Mouse (Mus musculus): ENCODE results near the gene Caln1. TPM values are rescaled to one million over a fixed set of nuclear protein-coding genes. Genes with fewer than 3 reads are reported as not detected.

Caln1 gene
- total RNA-seq, 4 experiments from 2014 or later: 0.03 TPM; not detected in 3

DNA sequence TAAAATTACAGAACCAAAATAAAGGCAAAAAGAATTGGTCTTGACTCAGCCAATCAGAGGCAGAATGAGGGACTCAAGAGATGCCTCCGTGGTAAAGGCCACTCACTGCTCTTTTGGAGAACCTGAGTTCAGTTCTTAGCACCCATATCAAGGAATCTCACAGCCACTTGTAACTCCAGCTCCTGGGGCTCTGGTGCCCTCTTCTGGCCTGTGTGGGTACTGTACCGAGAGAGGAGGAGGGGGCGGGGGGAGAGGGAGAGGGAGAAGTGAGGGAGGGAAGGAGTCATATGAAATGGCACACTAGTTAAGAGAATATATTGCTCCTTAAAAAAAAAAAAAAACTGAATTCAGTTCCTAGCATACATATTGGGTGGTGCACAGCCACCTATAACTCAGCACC is 442.7 kb downstream of the Caln1 start:
- no peak for DNase-seq (ENCODE audit: low spot score)

DNA sequence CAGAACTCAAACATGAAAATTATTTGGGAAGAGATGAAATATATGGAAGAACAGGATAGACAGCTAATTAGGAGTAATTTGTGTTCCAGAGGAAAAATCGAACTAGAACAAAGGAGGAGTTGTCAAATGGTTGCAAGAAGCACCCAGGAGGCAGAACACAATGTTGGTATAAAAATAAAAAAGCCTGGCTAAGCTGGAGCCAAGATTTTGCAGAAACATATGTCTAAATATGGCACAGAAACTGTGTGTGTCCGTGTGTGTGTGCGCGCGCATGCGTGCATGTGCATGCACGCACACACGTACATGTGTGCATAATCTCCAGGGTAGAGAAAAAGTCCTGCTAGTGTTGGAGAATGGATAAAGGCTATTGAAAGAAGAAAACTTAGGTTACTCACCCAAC is 443.3 kb downstream of the Caln1 start:
- no peak for DNase-seq (ENCODE audit: low spot score)

DNA sequence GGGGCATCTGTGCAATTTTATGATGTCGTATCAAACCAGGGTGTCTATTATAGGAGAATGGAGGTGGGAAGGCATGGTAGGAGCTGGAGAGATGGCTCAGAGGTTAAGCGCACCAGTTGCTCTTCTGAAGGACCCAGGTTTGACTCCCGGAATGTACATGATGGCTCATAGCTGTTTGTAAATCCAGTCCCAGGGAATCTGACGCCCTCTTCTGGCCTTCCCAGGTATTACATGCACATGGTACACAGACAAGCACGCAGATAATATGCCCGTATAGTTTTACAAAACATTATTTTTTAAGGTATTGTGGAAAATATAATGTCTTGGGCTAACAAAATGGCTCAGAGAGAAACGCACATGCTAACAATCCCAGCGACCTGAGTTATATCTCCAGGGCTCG is 443.8 kb downstream of the Caln1 start:
- no peak for DNase-seq (ENCODE audit: low spot score)

DNA sequence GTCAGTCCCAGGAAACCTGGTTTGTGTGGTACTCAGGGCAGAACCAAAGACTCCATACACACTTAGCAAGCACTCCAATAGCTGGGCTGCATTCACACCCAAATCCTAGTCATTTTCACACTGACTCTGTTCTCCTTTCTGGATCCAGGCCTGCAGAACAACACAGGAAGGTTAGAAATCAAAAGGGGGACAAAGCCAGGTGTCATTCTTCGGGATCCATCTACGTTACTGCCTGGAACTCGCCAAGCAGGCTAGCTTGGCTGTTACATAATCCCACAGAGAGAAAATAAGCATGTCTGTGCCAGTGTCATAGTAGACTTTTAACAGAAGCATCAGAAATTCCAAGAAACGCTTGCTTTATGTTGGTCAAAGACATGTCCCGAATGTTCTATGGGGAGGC is 446.1 kb downstream of the Caln1 start:
- DNase-seq (ENCODE audit: low spot score): no peak

DNA sequence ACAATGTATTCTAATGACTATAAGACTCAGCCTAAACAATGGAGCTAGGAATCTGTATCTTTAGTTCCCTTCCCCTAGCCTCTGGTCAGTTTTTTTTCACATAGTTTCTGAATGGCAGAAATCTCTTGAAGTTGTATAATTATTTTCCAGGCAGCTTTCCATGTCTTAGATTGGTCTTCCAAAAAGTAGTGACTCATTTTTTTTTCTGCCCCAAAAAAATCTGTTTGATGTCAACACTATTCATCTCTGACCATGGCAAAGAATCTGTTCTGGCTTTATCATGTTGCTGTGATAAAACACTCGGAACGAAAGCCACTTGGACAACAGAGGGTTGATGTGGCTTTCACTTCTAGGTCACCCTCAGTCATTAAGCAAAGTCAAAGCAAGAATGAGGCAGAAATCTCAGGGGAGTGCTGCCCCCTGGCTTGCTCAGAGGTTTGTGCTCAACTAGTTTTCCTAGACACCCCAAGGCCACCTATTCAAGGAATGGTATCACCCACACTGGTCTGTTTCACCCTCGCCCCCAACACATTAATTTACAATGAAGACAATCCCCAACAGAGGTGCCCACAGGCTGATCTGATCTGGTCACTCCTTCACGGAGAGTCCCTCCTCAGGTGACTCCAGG is 450.9 kb downstream of the Caln1 start:
- DNase-seq (ENCODE audit: low spot score): peak; percentile 18

DNA sequence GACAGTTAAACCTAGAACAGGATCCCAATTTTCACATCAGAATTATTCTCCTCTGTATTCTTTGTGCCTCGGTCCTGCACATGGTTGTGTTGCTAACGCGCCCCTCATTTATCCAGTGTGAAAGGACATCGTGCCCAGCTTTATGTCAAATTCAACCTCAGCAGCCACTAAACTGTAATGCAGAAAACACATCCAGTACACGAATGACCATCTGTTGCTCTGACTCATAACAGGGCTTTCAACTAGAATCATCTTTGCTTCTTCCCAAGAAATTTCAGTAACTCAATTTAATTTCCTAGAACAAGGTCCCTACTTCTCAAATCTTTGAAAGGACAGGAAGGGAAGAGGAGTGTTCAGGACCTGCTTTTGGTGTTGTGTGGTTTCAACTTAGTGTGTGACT is 451.4 kb downstream of the Caln1 start:
- DNase-seq (ENCODE audit: low spot score): no peak

DNA sequence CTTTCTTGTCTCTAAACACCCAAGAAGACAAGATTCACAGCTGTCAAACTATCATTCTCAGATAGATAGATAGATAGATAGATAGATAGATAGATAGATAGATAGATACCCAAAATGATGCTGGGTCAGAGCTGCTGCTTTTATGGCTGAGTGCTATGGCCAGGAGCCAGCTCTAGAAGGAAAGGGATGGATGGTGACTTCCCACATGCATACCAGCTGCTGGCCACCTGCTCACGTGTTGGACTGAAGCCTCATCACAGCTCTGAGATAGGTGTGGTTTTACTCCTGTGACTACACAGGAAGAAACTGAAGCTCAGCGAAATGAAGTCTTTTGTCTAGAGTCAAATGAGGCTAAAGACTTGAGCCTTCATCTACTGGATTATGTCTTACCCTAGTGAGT is 456.5 kb downstream of the Caln1 start:
- DNase-seq (ENCODE audit: low spot score): no peak

DNA sequence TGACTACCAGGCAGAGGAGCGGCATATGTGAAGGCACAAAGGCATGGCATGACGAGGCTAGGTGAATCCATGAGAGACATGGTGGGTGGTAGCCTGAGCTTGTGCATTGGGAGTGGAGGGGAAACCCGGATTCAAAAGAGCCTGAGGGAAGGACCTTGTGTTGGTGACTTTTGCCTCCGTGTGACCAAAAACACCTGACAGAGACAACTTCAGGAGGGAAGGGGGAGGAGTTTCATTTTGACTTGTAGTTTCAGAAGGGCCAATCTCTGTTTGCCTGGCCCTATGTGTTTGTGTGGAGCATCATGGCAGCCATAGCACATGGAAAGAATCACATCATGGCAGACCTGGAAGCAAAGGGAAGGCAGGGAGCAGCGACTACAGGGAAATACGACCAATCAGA is 479.3 kb downstream of the Caln1 start:
- no peak for DNase-seq (ENCODE audit: low spot score)

DNA sequence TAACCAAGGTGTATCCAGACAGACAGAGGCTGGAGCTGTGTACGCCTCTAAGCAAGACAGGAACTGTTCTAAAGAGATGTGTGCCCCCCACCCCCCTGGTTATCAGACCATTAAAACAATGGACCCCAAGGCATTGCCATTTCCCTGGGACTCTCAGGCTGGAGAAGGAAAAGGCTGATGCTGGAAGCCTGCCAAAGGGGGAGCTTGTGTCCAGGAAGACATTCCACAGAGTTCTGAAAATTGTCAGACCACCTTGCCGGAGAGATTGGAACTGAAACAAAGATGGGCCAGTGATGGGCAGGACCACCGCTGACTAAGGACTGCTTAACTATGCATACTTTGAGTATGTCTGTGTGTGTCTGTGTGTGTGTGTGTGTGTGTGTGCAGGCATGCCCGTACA is 480.4 kb downstream of the Caln1 start:
- no peak for DNase-seq (ENCODE audit: low spot score)

DNA sequence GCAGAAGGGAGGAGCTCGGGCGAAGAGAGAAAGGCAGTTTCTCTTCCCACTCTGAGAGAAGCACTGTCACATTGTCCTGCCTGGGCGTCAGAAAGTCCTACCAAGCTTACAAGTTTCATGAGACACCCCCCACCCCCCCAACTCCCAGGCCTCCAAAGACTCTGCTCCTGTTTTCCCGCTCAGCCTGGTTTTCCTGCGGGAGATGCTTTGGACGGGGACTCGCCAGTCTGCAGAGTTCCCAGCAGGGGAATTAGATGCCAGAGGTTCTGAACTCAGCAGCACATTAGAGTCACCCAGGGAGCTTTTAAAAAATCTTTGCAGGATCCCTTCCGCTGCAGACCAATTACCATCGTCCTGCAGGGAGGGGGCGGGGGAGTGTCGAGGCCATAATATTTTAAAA is 482.9 kb downstream of the Caln1 start:
- no peak for DNase-seq (ENCODE audit: low spot score)

DNA sequence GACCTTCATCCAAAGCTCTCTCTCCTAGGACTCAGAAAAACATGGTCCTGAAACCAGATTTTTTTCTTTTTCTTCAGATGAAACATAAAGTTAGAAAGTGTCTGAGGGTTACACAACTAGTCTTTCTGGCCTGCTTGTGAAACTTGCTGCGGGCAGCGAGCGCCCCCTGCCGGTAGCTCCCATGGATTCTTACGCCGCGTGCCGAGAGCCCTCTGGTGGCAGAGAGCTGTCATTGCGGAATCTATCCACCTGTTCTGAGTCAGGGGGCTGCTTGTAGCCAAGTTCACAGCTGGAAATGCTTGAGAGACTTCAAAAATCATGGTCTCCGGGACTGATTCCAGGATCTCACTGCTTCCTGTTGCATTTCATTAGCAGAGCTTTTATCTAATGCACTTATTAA is 484.1 kb downstream of the Caln1 start:
- peak; percentile 77 for DNase-seq (ENCODE audit: low spot score)

DNA sequence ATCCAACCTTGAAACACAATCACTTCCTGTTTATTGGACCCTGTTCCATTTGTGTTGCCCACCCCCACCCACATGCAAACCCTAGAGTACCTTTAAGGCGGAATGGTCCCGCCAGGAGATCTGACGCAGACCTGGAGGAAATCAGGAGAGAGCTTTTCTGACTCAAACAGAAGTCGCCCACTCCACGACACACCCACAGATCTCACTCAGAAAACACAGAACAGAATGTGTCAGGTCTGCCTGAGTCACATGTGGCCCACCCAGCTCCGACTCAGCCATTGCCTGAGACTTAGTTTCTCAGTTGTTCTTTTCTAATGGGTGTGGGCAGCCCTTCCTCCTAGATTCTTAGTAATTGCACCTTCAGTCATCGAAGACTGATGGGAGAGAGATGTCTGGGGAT is 485.2 kb downstream of the Caln1 start:
- DNase-seq (ENCODE audit: low spot score): no peak

DNA sequence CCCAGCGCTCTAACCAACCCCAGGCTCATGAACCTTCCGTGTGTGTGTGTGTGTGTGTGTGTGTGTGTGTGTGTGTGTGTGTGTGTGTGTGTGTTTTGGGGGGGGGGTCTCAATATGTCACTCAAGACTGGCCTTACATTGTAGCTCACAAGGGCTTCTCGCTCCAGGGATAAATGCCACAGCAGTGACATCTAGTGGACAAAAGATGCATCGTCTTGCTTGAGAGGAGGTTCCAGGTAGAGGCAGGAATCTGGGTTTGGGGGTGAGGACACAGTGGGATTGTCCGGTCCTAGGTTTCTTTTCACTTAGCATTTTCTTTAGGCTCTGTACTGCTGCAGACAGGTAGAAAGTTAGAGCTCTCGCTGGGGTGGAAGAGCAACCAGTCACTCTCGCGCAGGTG is 488.9 kb downstream of the Caln1 start:
- DNase-seq (ENCODE audit: low spot score): peak; percentile 9

DNA sequence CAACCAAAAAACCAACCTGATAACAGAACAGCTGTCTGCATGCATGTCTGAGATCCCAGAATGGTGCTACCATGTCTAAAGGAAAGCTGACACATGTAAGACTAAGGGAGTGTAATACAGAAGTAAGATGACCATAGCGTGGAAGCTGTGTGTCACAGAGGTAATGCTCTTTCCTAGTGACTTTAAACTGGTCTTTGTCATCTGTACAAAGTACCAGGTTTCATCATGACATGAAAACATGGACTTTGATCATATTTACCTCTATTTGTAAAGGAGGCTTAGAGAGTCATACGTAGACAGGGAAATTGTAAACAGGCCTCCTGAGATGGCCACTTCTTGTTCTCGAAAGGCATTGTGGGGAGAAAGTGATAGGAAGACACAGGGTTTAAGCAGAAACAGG is 489.5 kb downstream of the Caln1 start:
- no peak for DNase-seq (ENCODE audit: low spot score)

DNA sequence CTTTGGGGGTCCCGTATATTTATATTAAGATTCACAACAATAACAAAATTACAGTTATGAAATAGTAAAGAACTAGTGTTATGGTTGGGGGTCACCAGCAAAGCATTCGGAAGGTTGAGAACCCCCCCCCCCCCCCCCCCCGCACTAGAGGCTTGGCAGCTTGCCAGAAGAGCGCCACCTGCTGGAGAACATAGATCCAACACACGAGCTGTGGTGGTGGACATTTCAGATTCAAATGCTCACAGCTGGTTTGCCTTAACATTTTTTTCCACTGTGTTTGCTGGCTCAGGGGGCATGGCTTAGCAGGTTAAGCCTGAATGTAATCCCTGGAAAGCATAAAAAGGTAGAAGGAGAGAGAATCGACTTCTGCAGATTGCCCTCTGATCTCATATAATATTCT is 490.5 kb downstream of the Caln1 start:
- no peak for DNase-seq (ENCODE audit: low spot score)

DNA sequence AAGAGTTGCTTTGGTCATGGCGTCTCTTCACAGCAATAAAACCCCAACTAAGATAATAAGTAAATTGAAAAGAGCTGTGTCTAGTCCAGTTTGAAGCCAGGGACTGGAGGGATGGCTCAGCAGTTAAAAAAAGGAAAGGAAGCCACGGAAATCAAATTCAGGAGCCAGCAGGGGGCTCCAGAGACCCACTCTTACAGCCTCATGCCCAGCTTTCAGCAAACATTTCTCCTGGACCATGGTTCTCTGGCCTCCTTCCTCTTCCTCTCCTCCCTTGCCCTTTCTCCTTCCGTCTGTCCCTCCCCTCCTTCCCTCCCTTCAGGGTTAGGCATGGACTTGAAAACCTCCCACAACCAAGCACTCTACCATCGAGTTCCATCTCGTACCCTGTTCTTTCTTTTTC is 493.0 kb downstream of the Caln1 start:
- no peak for DNase-seq (ENCODE audit: low spot score)

DNA sequence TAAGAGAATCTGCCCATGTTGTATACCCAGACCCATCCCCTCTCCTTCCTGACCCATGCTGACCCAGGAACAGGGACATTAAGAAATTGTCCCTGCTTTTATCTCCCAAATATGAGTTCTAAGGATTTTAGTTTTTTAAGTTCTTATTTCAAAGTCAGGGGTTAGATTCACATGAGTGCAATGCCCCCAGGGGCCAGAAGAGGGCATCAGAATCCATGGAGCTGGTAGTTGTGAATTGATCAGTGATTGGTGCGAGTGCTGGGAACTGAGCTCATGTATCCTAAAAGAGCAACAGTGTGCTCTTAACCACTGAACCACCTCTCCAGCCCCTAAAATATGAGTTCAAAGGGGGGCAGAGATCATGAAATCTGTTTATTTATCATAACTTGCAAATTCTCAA is 500.6 kb downstream of the Caln1 start:
- DNase-seq (ENCODE audit: low spot score): no peak

DNA sequence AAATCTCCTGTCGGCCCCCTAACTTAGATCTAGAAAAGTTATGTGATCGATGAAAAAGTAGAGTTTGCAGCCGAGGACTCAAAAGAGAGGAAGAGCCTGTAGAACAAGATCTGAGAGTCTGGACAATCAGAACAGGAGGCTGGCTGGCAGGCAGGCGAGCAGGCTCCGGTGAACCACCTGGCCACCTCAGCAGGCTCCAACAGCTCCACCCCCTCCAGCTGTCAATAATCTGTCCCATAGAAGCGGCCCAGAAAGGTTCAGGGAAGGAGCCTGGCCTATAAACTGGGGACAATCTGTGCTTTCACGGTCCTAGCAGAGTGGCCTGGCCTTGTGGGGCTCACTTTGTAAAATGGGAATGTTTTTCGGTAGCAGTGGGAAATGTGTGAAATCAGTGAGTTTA is 501.8 kb downstream of the Caln1 start:
- DNase-seq (ENCODE audit: low spot score): no peak

DNA sequence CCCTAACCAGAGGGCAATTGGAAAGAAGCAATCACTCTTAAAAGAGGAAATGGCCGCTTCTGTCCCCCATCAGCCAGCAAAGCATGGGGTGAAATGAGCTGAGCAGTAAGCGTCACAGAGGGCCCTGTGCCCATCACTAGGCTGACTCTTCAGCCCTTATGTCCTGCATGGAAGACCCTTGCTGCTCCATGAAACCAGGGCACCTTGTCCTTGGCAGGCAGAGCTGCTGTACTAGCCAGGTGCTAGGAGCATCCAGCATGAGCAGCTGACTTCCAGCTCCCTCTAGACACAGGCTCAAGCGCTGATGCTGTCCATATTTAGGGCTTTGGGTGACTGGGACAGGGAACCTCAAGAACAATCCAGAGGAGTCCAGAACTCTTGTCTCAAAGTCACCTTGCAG is 506.1 kb downstream of the Caln1 start:
- DNase-seq (ENCODE audit: low spot score): no peak

DNA sequence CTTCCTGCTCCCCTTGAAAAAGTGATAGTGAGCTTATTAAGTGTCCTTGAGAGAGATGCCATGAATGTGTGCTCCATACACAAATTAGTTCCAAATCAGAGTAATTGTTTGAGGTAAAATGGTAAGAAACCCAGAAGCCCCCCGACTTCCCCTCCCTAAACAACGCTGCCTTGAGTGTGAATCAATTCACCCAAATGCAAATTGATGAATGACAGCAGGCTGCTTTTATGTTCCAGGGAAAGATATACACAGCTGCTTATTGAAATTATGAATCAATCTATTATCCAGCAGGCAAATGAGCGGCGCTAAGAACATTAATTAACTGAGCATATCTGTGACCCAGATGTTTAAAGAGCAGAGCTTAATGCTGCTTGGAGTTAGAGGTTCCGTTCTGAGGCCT is 511.1 kb downstream of the Caln1 start:
- no peak for DNase-seq (ENCODE audit: low spot score)

DNA sequence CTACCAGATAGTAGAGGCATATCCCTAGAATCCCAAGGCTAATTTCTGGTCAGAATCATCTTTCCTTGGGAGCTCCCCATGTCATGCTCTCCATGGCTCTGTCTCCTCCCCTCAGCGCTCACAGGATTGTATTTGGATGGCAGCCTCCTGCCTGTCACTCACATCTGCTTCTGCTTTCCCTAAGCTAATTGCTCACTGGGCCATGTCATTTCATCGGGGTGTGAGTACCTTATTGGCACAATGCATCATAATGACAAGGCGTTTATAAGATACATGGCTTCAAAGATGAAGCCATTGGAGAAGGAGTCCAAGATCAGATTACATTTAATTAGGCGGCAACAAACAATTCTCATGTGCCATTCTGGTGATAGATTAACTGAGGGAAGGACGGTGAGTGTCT is 522.5 kb downstream of the Caln1 start:
- DNase-seq (ENCODE audit: low spot score): no peak

DNA sequence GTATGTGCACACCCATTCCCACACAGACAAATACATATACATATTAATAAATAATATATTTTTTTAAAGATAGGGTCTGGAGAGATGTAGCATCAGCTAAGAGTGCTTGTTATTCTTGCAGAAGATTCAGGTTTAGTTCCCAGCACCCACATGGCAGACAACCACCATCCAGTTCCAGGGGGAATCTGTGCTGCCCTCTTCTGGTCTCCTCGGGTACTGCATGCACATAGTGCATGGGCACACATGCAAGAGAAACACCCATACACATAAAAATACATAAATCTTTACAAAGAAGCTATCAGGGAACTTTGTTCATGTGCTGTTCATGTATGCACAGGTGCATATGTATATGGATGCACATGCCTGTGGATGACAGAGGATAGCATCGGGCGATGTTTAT is 526.7 kb downstream of the Caln1 start:
- DNase-seq (ENCODE audit: low spot score): no peak
